Mouse (Mus musculus) lung, adult 18-20 months (tissue): Measurements from ENCODE around the gene Gpr152.
A peak's percentile ranks its signal among the peaks of the same experiment; 100 is the strongest.
"Not testable (repeated sequence)": the region's sequence is repeated elsewhere in the genome, so short reads cannot be mapped to it uniquely, and the experiment has no call there.

Source experiments
- DNase-seq, 2 experiments: peaks; one replicate each; pipeline ENCODE4 v3.0.0; 2022; ENCODE audit warnings: mixed read lengths in 2 of 2

Gene Gpr152

DNA sequence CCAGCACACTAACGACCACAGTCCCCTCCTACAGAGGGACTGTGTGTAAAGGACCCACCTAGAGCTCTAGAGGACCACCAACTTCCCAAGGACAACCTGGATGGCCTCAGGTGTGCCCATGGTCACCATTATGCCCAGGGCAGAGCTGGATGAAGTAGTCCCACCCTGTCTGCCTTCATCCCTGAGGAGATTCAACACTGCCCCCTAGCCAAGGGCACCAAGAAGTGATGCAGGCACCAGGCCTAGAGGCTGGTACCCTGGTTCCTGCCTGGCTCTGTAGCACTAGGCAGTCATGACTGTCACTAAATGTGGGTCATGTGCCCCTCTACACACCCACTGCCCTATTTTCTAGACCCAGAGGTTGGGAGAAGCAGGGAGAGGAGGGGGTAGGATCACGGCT is 7.8 kb upstream of the Gpr152 start:
- DNase-seq: no peak

DNA sequence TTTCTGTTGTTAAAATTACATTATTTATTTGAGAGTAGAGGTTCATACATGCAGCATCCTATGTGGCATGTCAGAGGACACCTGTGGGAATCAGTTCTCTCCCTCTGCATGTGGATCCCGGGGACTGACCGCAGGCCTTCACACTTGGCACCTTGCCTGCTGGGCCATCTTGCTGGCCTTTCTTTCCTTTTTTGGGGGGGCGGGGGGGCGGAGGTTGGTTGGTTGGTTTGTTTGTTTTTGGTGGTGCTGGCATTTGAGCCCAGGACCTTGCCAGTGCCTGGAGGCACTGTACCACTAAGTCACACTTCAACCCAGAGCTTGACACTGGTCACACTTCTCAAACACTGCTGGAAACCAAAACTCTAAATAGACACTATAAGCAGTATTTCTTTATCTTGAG is 5.2 kb upstream of the Gpr152 start:
- no peak for DNase-seq

- not testable (repeated sequence) for DNase-seq
Observed at GRCm38 (mm10) chr19:4135229-4135962, 4.2 kb upstream of the Gpr152 start.

DNA sequence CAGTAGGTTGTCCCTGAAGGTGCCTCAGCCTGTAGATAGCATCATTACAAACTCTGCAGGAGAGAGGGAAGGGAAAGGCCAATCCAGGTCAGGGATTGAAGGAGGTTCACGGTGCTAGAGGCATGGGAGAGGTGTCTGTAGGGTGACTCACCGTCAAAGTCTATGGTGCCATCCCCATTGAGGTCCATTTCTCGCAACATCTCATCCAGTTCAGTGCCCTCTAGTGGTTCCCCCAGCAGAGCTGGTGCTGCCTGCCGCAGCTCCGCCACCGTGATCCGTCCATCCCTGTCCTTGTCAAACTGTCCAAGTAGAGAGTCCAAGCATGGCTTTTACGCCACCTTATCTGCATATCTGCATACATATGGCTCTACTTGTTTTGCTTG is 3.6 kb upstream of the Gpr152 start:
- DNase-seq: not testable (repeated sequence)

DNA sequence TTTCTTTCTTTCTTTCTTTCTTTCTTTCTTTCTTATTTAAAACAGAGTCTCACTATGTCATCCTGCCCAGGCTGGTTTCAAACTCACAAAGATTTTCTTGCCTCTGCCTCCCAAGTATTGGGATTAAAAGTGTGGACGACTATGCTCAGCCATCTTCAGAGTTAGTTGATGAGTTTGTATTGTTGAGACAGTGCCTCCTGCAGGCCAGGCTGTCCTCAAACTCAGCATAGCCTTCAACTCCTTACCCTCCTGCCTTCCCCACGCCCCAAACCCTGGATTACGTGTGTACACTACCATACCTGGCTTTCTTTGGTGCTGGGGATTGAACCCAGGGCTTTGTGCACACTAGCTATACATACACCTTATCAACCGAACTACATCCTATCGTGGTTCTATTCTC is 3.1 kb upstream of the Gpr152 start:
- DNase-seq: no peak

DNA sequence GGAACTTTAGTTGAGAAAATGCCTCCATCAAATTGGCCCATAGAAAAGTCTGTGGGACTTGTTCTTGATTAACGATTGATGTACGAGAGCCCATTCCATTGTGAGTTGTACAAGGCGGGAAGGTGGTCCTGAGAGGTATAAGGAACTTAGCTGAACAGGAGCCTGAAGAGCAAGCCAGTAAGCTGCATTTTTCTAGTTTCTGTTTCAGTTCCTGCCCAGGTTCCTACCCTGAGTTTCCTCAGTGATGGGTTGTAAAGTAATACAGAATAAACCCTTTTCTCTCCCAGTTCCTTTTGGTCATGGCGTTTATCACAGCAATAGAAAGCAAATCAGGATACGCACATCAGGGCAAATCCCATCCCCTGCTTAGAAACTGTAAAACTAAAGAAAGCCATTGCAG is 1.7 kb upstream of the Gpr152 start:
- no peak for DNase-seq

- DNase-seq: no peak
Observed at GRCm38 (mm10) chr19:4140147-4140546, 560 bp downstream of the Gpr152 start.

DNA sequence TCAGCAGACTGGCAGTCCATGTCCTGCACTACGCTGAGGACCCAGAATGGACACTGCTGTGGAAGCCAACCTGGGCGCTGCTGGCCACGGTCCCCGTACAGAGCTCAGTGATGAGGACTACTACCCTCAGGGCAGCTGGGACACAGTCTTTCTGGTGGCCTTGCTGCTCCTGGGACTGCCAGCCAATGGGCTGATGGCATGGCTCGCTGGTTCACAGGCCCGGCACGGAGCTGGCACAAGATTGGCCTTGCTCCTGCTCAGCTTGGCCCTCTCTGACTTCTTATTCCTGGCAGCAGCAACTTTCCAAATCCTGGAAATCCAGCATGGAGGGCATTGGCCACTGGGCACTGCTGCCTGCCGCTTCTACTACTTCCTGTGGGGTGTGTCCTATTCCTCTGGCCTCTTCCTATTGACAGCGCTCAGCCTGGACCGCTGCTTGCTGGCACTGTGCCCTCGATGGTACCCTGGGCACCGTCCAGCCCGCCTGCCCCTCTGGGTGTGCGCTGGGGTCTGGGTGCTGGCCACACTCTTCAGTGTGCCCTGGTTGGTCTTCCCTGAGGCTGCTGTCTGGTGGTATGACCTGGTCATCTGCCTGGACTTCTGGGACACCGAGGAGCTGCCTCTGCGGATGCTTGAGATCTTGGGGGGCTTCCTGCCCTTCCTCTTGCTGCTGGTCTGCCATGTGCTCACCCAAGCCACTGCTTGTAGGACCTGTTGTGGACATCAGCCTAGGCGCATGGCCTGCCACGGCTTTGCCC is 3.0 kb downstream of the Gpr152 start:
- no peak for DNase-seq

DNA sequence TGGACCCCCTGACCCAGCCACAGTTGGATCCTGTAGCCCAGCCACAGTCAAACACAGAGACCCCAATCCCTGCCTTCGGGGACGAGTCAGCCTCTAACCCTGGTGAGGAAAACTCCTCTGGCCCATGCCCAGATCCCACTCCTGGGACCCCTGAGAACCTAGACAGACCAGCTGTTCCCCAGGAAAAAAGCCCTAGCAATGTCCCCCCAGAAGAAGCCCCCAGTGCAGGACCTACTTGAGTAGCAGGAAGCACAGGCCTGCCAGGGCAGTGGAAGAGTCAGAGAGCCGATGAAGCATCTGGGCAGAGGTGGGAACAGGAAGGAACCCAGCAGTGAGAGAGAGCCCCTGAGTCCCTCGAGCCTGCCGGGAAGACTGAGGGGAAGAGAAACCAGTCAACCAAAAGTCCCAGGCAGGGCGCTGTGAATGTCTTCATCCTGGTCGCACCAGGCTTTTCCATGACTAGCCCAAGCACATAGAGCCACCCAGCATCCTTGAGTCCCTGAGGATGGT is 4.2 kb downstream of the Gpr152 start, which contains the start of gene Cabp4:
Cabp4 (minus strand) TSS at position 275 of the 510 bp plus-strand sequence.
- DNase-seq: no peak

DNA sequence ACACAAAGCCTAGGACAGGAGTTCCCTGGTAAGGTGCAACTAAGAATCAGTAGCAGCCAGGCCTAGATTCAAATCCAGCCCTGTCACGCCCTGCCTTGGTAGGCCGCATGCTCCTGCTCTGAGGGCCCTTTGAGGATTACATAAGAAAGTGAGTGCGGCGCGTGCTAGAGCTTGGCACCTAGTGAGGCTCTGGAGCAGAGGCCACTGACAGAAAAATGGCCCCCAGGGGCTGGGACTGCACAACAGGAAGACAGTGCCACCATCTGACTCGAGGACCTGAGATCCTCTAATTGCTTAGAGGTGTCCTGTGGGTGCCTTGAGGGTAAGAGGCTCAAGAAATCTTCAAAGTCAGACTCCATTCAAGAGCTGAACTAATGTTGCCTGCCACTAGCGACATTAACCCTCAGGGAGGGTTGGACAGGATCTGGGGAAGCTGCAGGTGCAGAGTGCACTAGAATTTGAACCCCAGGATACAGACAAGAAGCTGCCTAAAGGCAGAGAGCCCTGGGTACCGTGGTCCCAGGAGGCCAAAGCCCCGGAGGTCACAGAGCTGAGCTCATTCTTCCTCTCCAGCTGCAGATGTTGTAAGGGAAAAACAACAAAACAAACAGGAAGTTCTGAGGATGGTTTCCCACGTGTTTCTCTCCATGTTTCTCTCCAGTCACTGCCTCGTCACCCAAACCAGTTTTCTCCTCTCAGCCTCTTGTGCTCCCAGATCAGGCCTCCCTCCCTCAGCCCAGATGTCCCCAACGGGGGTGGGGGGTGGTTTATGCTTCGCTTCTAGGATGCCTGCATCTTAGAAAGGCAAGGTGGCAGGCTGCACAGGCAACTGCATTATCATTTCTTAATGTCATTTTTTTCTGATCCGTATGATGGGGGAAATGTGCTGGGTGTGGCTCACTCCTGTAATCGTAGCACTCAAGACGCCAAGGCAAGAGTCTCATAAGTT is 5.2 kb downstream of the Gpr152 start:
- DNase-seq: no peak

GRCm38 (mm10) chr19:4145936-4146335 is 6.3 kb downstream of the Gpr152 start:
- DNase-seq: no peak

DNA sequence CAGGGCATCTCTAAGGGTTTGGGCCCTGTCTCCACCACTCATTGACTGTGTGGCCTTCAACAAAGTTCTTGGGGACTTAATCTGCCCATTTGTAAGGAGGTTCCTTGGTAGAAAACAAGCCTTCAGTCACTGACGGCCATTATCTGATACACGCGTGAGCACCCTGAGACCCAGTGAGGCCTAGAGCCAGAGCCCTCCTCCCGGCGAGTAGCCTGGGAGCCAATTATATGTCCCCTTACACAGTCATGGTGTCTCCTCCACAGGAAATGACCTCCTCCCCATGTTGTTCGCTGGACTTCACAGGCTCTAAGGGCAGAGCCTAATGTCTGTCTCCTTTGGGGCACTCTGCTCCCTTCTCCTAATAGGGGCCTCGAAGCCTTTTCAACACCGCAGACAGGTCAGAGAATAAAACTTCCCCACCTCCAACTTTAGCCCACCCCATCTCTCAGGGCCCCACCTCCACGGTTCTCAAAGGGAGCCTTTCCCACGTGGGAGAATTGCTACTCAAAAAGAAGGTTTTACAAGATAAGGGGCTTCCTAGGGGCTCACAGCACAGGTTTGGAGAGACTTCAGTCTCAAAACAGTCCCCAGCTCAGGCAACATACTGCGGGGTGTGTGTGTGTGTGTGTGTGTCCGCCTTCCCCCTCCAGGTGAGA is 6.9 kb downstream of the Gpr152 start:
- no peak for DNase-seq

- no peak for DNase-seq
Observed at GRCm38 (mm10) chr19:4147022-4147405, 7.4 kb downstream of the Gpr152 start.

GRCm38 (mm10) chr19:4147782-4148490 is 8.3 kb downstream of the Gpr152 start:
- no peak for DNase-seq

DNA sequence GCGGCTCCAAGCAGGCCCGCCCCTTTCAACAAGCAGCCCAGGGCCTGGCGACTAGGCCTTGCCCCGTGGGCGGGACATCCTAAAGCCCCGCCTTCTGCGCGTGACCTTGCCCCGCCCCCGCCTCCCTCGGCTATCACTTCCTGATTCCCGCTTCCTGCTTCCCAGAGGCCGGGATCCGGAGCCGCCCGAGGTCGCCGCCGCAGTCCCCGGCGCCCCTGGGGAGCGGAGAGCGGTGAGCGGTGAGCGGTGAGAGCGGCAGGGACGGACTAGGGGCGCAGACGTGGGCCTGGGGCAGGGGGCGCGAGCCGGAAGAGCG is 8.9 kb downstream of the Gpr152 start, which contains the start of gene Coro1b:
Coro1b (plus strand) TSS at position 129 of the 316 bp plus-strand sequence.
- peak; percentile 97 to 98 for DNase-seq

- DNase-seq: no peak
Observed at GRCm38 (mm10) chr19:4148819-4149218, 9.2 kb downstream of the Gpr152 start.

DNA sequence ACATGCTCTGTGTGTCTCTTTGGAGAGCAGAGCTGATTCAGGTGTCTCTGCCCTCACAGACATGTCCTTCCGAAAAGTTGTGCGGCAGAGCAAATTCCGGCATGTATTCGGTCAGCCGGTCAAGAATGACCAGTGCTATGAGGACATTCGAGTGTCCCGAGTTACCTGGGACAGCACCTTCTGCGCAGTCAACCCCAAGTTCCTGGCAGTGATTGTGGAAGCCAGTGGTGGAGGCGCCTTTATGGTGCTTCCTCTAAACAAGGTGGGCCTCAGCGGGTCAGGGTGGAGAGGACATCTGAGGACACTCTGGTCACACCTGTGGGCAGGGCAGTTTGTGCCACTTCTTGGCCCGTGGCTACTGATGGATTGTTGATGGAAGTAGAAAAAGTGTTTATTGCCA is 9.7 kb downstream of the Gpr152 start:
- no peak for DNase-seq

- DNase-seq: no peak
Observed at GRCm38 (mm10) chr19:4149764-4150461, 10.3 kb downstream of the Gpr152 start.

GRCm38 (mm10) chr19:4150567-4151487 is 11.2 kb downstream of the Gpr152 start:
- DNase-seq: no peak

DNA sequence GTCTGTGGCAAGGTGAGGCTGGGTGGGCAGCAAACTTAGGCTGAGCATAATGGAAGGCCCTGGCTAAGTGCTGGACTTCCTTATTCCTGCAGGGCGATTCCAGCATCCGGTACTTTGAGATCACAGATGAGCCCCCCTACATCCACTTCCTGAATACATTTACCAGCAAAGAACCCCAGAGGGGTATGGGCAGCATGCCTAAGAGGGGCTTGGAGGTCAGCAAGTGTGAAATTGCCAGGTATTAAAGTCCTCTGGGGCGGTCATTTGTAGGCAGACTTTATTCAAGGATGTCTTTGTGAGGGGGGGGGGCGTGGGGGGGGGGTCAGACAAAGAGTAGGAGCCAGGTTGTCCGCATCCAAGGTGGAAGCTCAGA is 11.9 kb downstream of the Gpr152 start:
- no peak for DNase-seq
